In genomic region chr2:122377215-122377674, GRCm38 (mm10) we compare ENCODE assay signal across 8 mouse cellular contexts. TPM values are rescaled to one million over a fixed set of nuclear protein-coding genes. Genes with fewer than 3 reads are reported as not detected.
DNase-seq lines count a peak whose midpoint lies in the region; ATAC-seq lines count a peak whose summit lies in the region.

No protein-coding gene starts in this region.

- H3K4me2 ChIP-seq in embryonic facial prominence, embryonic 14.5 days (ENCODE audit: low read depth, low read length), result peak overlapping the region; percentile 58
- peak overlapping the region; percentile 55 for H3K4me2 ChIP-seq in kidney, embryonic 14.5 days (replicated peaks; ENCODE audit: low read depth, low read length)
- H3K4me2 ChIP-seq in limb, embryonic 15.5 days, result peak overlapping the region; percentile 46

- H3K4me1 ChIP-seq in embryonic facial prominence, embryonic 14.5 days (ENCODE audit: control insufficient read depth, insufficient read depth, low read length), result peaks cover 3% of the 10 kb centered on the region; the same call in 1 of the 2 replicates
- no peaks in the 10 kb centered on the region for H3K4me1 ChIP-seq in kidney, embryonic 14.5 days (ENCODE audit: control insufficient read depth, insufficient read depth, low read length)
- H3K4me1 ChIP-seq in limb, embryonic 15.5 days, result peaks cover 8% of the 10 kb centered on the region; the same call in 1 of the 2 replicates

- peak overlapping the region; percentile 79 for H3K9ac ChIP-seq in embryonic facial prominence, embryonic 14.5 days (ENCODE audit: low read depth, low read length)
- peak overlapping the region; percentile 67 for H3K9ac ChIP-seq in kidney, embryonic 14.5 days (ENCODE audit: low read depth, low read length)
- peak overlapping the region; percentile 50; the same call in 1 of the 2 replicates for H3K9ac ChIP-seq in limb, embryonic 15.5 days

- H3K9me3 ChIP-seq in embryonic facial prominence, embryonic 14.5 days (ENCODE audit: control insufficient read depth, low read length), result no peaks in the 10 kb centered on the region
- no peaks in the 10 kb centered on the region for H3K9me3 ChIP-seq in kidney, embryonic 14.5 days (ENCODE audit: control insufficient read depth, low read length)
- H3K9me3 ChIP-seq in limb, embryonic 15.5 days, result no peaks in the 10 kb centered on the region

- peak overlapping the region; percentile 96 for H3K27ac ChIP-seq in embryonic facial prominence, embryonic 14.5 days (replicated peaks; ENCODE audit: low read depth, low read length)
- H3K27ac ChIP-seq in kidney, embryonic 14.5 days (ENCODE audit: low read depth, low read length), result peak overlapping the region; percentile 89
- peak overlapping the region; percentile 91 for H3K27ac ChIP-seq in limb, embryonic 15.5 days

- H3K4me3 ChIP-seq in embryonic facial prominence, embryonic 14.5 days (ENCODE audit: low read depth, low read length), result peak overlapping the region; percentile 69
- peak overlapping the region; percentile 64 for H3K4me3 ChIP-seq in kidney, embryonic 14.5 days (ENCODE audit: low read length)
- peak overlapping the region; percentile 64 for H3K4me3 ChIP-seq in limb, embryonic 15.5 days

- H3K27me3 ChIP-seq in embryonic facial prominence, embryonic 14.5 days (replicated peaks; ENCODE audit: control insufficient read depth, insufficient read depth, low read length), result no peaks in the 10 kb centered on the region
- peaks cover 1% of the 10 kb centered on the region; the same call in 1 of the 2 replicates for H3K27me3 ChIP-seq in kidney, embryonic 14.5 days (ENCODE audit: control insufficient read depth, insufficient read depth, low read length)
- H3K27me3 ChIP-seq in limb, embryonic 15.5 days, result peaks cover 6% of the 10 kb centered on the region; the same call in 1 of the 2 replicates

- under 1% methylated on average over 28 of the region's 28 CpGs for WGBS in embryonic facial prominence, embryonic 14.5 days
- under 1% methylated on average over 28 of the region's 28 CpGs for WGBS in kidney, embryonic 14.5 days
- WGBS in limb, embryonic 15.5 days, result under 1% methylated on average over 28 of the region's 28 CpGs

- peak; percentile 91 for ATAC-seq in embryonic facial prominence, embryonic 14.5 days (ENCODE audit: low read depth)
- peak; percentile 88 for ATAC-seq in kidney, embryonic 14.5 days (ENCODE audit: low FRiP score, low TSS enrichment)
- peak; percentile 87 for ATAC-seq in limb, embryonic 15.5 days (ENCODE audit: insufficient number of reproducible peaks, low FRiP score, low TSS enrichment, low read depth)

- DNase-seq in 3T3-L1 (ENCODE audit: low read depth, low spot score), result peak; percentile 98
- peak; percentile 94 to 95 for DNase-seq in adrenal gland, postnatal 4 days (ENCODE audit: low spot score in 2 of 2)
- DNase-seq in embryonic facial prominence, embryonic 14.5 days (ENCODE audit: low spot score), result peak; percentile 98
- peak; percentile 94 to 97 for DNase-seq in heart, adult 9 months (ENCODE audit: low spot score in 2 of 2)
- DNase-seq in monocyte, adult 2 months (ENCODE audit: low read depth in 1 of 2, low spot score in 2 of 2), result peak; percentile 96 to 99
- peak; percentile 96 to 98 for DNase-seq in spleen, postnatal 36 days (ENCODE audit: low spot score in 2 of 2)

- no peaks in the 10 kb centered on the region for H3K36me3 ChIP-seq in embryonic facial prominence, embryonic 14.5 days (ENCODE audit: control insufficient read depth, insufficient read depth, low read length)
- no peaks in the 10 kb centered on the region for H3K36me3 ChIP-seq in kidney, embryonic 14.5 days (ENCODE audit: control insufficient read depth, insufficient read depth, low read length)
- no peaks in the 10 kb centered on the region for H3K36me3 ChIP-seq in limb, embryonic 15.5 days

RNA-seq across cellular contexts. Expression of gene Shf, which starts 8.3 kb away (rescaled TPM):
- 10 to 100 TPM; 30.5 to 32.7 TPM for total RNA-seq in adrenal gland, postnatal 4 days (2021)
- 5.5 and 6.4 TPM in 2 replicates for polyA plus RNA-seq in embryonic facial prominence, embryonic 14.5 days (2014; fragmentation: Nextera tagmentation; extraction: Ambion mirVana)
- polyA plus RNA-seq in kidney, embryonic 14.5 days (2014; fragmentation: Nextera tagmentation; extraction: Ambion mirVana), result 3.5 and 5.5 TPM in 2 replicates
- 3.5 and 4.3 TPM in 2 replicates for polyA plus RNA-seq in limb, embryonic 15.5 days (2015; fragmentation: Nextera tagmentation; extraction: Ambion mirVana)

RNA-seq across cellular contexts. Expression of gene Slc28a2, which starts 49.0 kb away (rescaled TPM):
- total RNA-seq in adrenal gland, postnatal 4 days (2021), result 1 to 10 TPM; 1.8 to 2.4 TPM
- polyA plus RNA-seq in embryonic facial prominence, embryonic 14.5 days (2014; fragmentation: Nextera tagmentation; extraction: Ambion mirVana), result 1.0 and 1.2 TPM in 2 replicates
- polyA plus RNA-seq in kidney, embryonic 14.5 days (2014; fragmentation: Nextera tagmentation; extraction: Ambion mirVana), result 0.39 and 0.47 TPM in 2 replicates
- polyA plus RNA-seq in limb, embryonic 15.5 days (2015; fragmentation: Nextera tagmentation; extraction: Ambion mirVana), result 0.73 and 1.5 TPM in 2 replicates

Comparison
In these comparisons a context has a peak if more than half of its experiments do, and no peak if none do; other contexts are left out.
1. Peak in every context shown above with its lines: DNase-seq, ATAC-seq, H3K4me3 ChIP-seq and H3K27ac ChIP-seq.